Mouse (Mus musculus) CD4-positive, CD25-positive, alpha-beta regulatory T cell, adult 4 months (primary cell): Measurements from ENCODE around the gene Abce1. TPM values are rescaled to one million over a fixed set of nuclear protein-coding genes. Genes with fewer than 3 reads are reported as not detected.

Experiments
- ATAC-seq: one replicate; pipeline ENCODE4 v1.8.0; 2017
- polyA plus RNA-seq, 2 experiments: library from polyadenylated mRNA; unstranded; fragments of 100-300 nt; shearing (Covaris generic); gene quantifications; one replicate each; pipeline ENCODE4 v1.2.1; 2017

Abce1 gene
- polyA plus RNA-seq, 2 experiments from 2014 or later = 68.6 to 83.1 TPM

- peak; percentile 12 for ATAC-seq
Observed at GRCm38 (mm10) chr8:79639586-79640451, 71.7 kb downstream of the Abce1 start, which contains the start of gene Otud4. Gene Otud4 (plus strand): TSS chr8:79639618.

GRCm38 (mm10) chr8:79638707-79639549 is 72.6 kb downstream of the Abce1 start:
- ATAC-seq = peak; percentile 94

- no peak for ATAC-seq
Observed at GRCm38 (mm10) chr8:79638001-79638706, 73.4 kb downstream of the Abce1 start.

- ATAC-seq = no peak
Observed at GRCm38 (mm10) chr8:79637237-79637636, 74.3 kb downstream of the Abce1 start.

- ATAC-seq = no peak
Observed at GRCm38 (mm10) chr8:79636151-79636550, 75.4 kb downstream of the Abce1 start.

- ATAC-seq = no peak
Observed at GRCm38 (mm10) chr8:79635491-79635890, 76.0 kb downstream of the Abce1 start.

Other genes starting within 250 kb of the Abce1 start
- 10 to 100 TPM; 13.0 to 19.5 TPM for gene Otud4, start 72.1 kb downstream of the Abce1 start, polyA plus RNA-seq
- gene Anapc10, start 80 bp upstream of the Abce1 start, polyA plus RNA-seq = 10 to 100 TPM; 19.5 to 29.4 TPM